Mouse (Mus musculus) gastrocnemius, postnatal 10 days (tissue): ENCODE measurements around the gene Amz2. TPM values are rescaled to one million over a fixed set of nuclear protein-coding genes. Genes with fewer than 3 reads are reported as not detected.

Source experiments
- DNase-seq: peaks from one replicate; pipeline ENCODE4 v3.0.0; 2021; ENCODE audit warnings: mixed read lengths
- microRNA-seq, 2 experiments: library from miRNA; unstranded; fragments of <30 nt; microRNA quantifications; one replicate each; pipeline ENCODE4 v1.2.0; 2021
- total RNA-seq, 2 experiments: library from RNA; stranded (reverse); gene quantifications; 2 replicates each; pipeline ENCODE4 v1.2.3; 2021

Amz2 gene
- total RNA-seq, 2 experiments from 2014 or later, result 48.8 to 49.5 TPM

GRCm38 (mm10) chr11:109494890-109495770 lies 69.4 kb downstream of the Amz2 start:
- no peak for DNase-seq

GRCm38 (mm10) chr11:109495771-109496474 lies 70.2 kb downstream of the Amz2 start:
- DNase-seq, result no peak

- DNase-seq, result no peak
Observed at GRCm38 (mm10) chr11:109496475-109496993, 70.8 kb downstream of the Amz2 start.

GRCm38 (mm10) chr11:109496996-109497714 lies 71.4 kb downstream of the Amz2 start:
- DNase-seq, result no peak

- DNase-seq, result no peak
Observed at GRCm38 (mm10) chr11:109497990-109498389, 72.2 kb downstream of the Amz2 start.

GRCm38 (mm10) chr11:109500206-109500605 lies 74.5 kb downstream of the Amz2 start:
- peak; percentile 25 for DNase-seq

Small RNA genes lying within 50 kb of the gene (microRNA-seq; reads per million reads assigned to microRNA genes)
- gene Gm25540, result 0 reads per million in 2 experiments

Other genes with a start within 250 kb of the Amz2 start
- gene Rgs9, start 127.8 kb upstream of the Amz2 start, total RNA-seq, result under 1 TPM; 0.63 to 0.99 TPM
- gene Gna13, start 63.1 kb upstream of the Amz2 start, total RNA-seq, result 10 to 100 TPM; 39.3 to 42.5 TPM
- not detected for gene 9930022D16Rik, start 12.0 kb upstream of the Amz2 start, total RNA-seq
- 10 to 100 TPM in 1 of 2 experiments, 1 to 10 TPM in 1; 9.3 to 12.3 TPM for gene Arsg, start 47.4 kb downstream of the Amz2 start, total RNA-seq
- 10 to 100 TPM; 18.6 to 20.8 TPM for gene Slc16a6, start 47.7 kb downstream of the Amz2 start, total RNA-seq
- gene Wipi1, start 186.0 kb downstream of the Amz2 start, total RNA-seq, result 10 to 100 TPM; 64.0 to 72.0 TPM
- 100 to 1,000 TPM; 246 to 270 TPM for gene Prkar1a, start 223.5 kb downstream of the Amz2 start, total RNA-seq